Mouse (Mus musculus): ENCODE data around the gene 6030408B16Rik.

GRCm38 (mm10) chr15:101271513-101271912 is 21.5 kb upstream of the 6030408B16Rik start:
- TF ChIP-seq CTCF (IDR thresholded peaks at IDR 0.05; ENCODE audit: low read depth, low read length) (no peak), POLR2A (IDR thresholded peaks at IDR 0.05; ENCODE audit: insufficient read depth, low read length) (no peak), EP300 (IDR thresholded peaks at IDR 0.05; ENCODE audit: insufficient read depth, low read depth, low read length) (no peak)
